Mouse (Mus musculus) G1E (cell line): Measurements from ENCODE around the gene Dok1.

Source experiments
- CTCF ChIP-seq: IDR thresholded peaks from 2 replicates; pipeline ENCODE4 v1.5.1; 2012; ENCODE audit warnings: low read depth, low read length, inconsistent platforms, mixed read lengths
- GATA1 ChIP-seq: IDR thresholded peaks from 2 replicates; pipeline ENCODE4 v1.6.1; 2012; ENCODE audit warnings: borderline replicate concordance, low read length, inconsistent platforms, mixed read lengths

GRCm38 (mm10) chr6:83004872-83005271, 28.4 kb downstream of the Dok1 start:
- no peak for TF ChIP-seq CTCF
- no peak for TF ChIP-seq GATA1
